Mouse (Mus musculus) MEL (cell line): ENCODE data around the gene Ube2h. TPM values are rescaled to one million over a fixed set of nuclear protein-coding genes. Genes with fewer than 3 reads are reported as not detected.

ENCODE experiments used
- DNase-seq: peaks from one replicate; pipeline ENCODE4 v3.0.0; 2011; ENCODE audit warnings: low read depth, low spot score
- H3K27ac ChIP-seq: 2 replicates; pipeline ENCODE4 v1.5.1; 2012; ENCODE audit warnings: low read depth, mild to moderate bottlenecking, control low read depth, low read length, moderate library complexity; ENCODE audit not compliant: control insufficient read depth
- H3K27me3 ChIP-seq, 2 experiments: fragments of 150-350 bp in 1 of 2; sonication (generic) in 1 of 2; 2 replicates each; pipeline ENCODE4 v1.6.1; 2012; ENCODE audit warnings: low read length in 2 of 2, mild to moderate bottlenecking in 2 of 2, improper control_type of control experiment in 1 of 2, moderate library complexity in 1 of 2; ENCODE audit not compliant: insufficient read depth in 2 of 2, control insufficient read depth in 1 of 2
- H3K36me3 ChIP-seq, 2 experiments: 2 replicates each; pipeline ENCODE4 v1.6.1; 2012 to 2014; ENCODE audit warnings: low read length in 2 of 2, improper control_type of control experiment in 1 of 2, inconsistent platforms in 1 of 2, mild to moderate bottlenecking in 1 of 2; ENCODE audit not compliant: insufficient read depth in 2 of 2, control insufficient read depth in 1 of 2
- H3K4me1 ChIP-seq, 2 experiments: fragments of 150-350 bp in 1 of 2; sonication (generic) in 1 of 2; 2 replicates each; pipeline ENCODE4 v1.6.1; 2012; ENCODE audit warnings: low read length in 2 of 2, improper control_type of control experiment in 1 of 2, mild to moderate bottlenecking in 1 of 2; ENCODE audit not compliant: insufficient read depth in 2 of 2, control insufficient read depth in 1 of 2
- H3K4me3 ChIP-seq, 2 experiments: fragments of 150-350 bp in 1 of 2; sonication (generic) in 1 of 2; 2 replicates each; pipeline ENCODE4 v1.5.1; 2012; ENCODE audit warnings: low read depth in 2 of 2, low read length in 2 of 2, mild to moderate bottlenecking in 2 of 2, moderate library complexity in 2 of 2, control low read depth in 1 of 2, improper control_type of control experiment in 1 of 2; ENCODE audit not compliant: control insufficient read depth in 1 of 2, insufficient read depth in 1 of 2
- H3K79me2 ChIP-seq: 2 replicates; pipeline ENCODE4 v1.6.1; 2012; ENCODE audit warnings: mild to moderate bottlenecking, low read length, moderate library complexity; ENCODE audit not compliant: control insufficient read depth, poor library complexity, insufficient read depth
- H3K9ac ChIP-seq: 2 replicates; pipeline ENCODE4 v1.6.1; 2012; ENCODE audit warnings: low read depth, mild to moderate bottlenecking, control low read depth, low read length, moderate library complexity; ENCODE audit not compliant: control insufficient read depth, poor library complexity, severe bottlenecking
- H3K9me3 ChIP-seq: fragments of 150-350 bp; sonication (generic); replicated peaks from 2 replicates; pipeline ENCODE4 v1.6.1; 2012; ENCODE audit warnings: mild to moderate bottlenecking, low read length, improper control_type of control experiment, moderate library complexity; ENCODE audit not compliant: insufficient read depth
- CHD1 ChIP-seq: IDR thresholded peaks from 2 replicates; pipeline ENCODE4 v1.6.1; 2012; ENCODE audit warnings: low read depth, mild to moderate bottlenecking, inconsistent platforms, low read length, improper control_type of control experiment
- CHD2 ChIP-seq: IDR thresholded peaks from 2 replicates; pipeline ENCODE4 v1.6.1; 2011; ENCODE audit warnings: low read length, improper control_type of control experiment
- CTCF ChIP-seq, 3 experiments: IDR thresholded peaks in 2 of 3; conservative IDR thresholded peaks in 1 of 3; 2 replicates each; pipeline ENCODE4 v1.5.1; 2011 to 2012; ENCODE audit warnings: low read length in 3 of 3, low read depth in 2 of 3, mild to moderate bottlenecking in 2 of 3, improper control_type of control experiment in 1 of 3, inconsistent platforms in 1 of 3, mixed read lengths in 1 of 3, moderate library complexity in 1 of 3; ENCODE audit not compliant: control insufficient read depth in 1 of 3, insufficient read depth in 1 of 3, poor library complexity in 1 of 3, severe bottlenecking in 1 of 3
- E2F4 ChIP-seq: IDR thresholded peaks from 2 replicates; pipeline ENCODE4 v1.6.1; 2011; ENCODE audit warnings: low read depth, low read length, improper control_type of control experiment, borderline replicate concordance
- ELF1 ChIP-seq: IDR thresholded peaks from 2 replicates; pipeline ENCODE4 v1.6.1; 2014; ENCODE audit warnings: low read depth, mild to moderate bottlenecking, inconsistent platforms, low read length, improper control_type of control experiment, moderate library complexity
- ETS1 ChIP-seq: IDR thresholded peaks from 2 replicates; pipeline ENCODE4 v1.6.1; 2012; ENCODE audit warnings: low read depth, mild to moderate bottlenecking, inconsistent platforms, low read length, improper control_type of control experiment, moderate library complexity
- GABPA ChIP-seq: IDR thresholded peaks from 2 replicates; pipeline ENCODE4 v1.6.1; 2012; ENCODE audit warnings: low read depth, mild to moderate bottlenecking, inconsistent platforms, low read length, improper control_type of control experiment, moderate library complexity
- MAFK ChIP-seq: IDR thresholded peaks from 2 replicates; pipeline ENCODE4 v1.6.1; 2011; ENCODE audit warnings: low read depth, mild to moderate bottlenecking, low read length, improper control_type of control experiment, borderline replicate concordance
- MAX ChIP-seq: IDR thresholded peaks from 2 replicates; pipeline ENCODE4 v1.6.1; 2011; ENCODE audit warnings: low read length, improper control_type of control experiment
- MAZ ChIP-seq: IDR thresholded peaks from 2 replicates; pipeline ENCODE4 v1.6.1; 2012; ENCODE audit warnings: low read depth, mild to moderate bottlenecking, inconsistent platforms, low read length, improper control_type of control experiment
- POLR2AphosphoS2 ChIP-seq: IDR thresholded peaks from 2 replicates; pipeline ENCODE4 v1.6.1; 2011; ENCODE audit warnings: low read length, improper control_type of control experiment
- POLR2AphosphoS5 ChIP-seq: IDR thresholded peaks from 2 replicates; pipeline ENCODE4 v1.6.1; 2012; ENCODE audit warnings: low read depth, borderline replicate concordance, mild to moderate bottlenecking, inconsistent platforms, low read length, moderate library complexity, mixed read lengths
- SIN3A ChIP-seq: IDR thresholded peaks from 2 replicates; pipeline ENCODE4 v1.6.1; 2012; ENCODE audit warnings: low read length, improper control_type of control experiment, inconsistent platforms
- SMC3 ChIP-seq: IDR thresholded peaks from 2 replicates; pipeline ENCODE4 v1.6.1; 2011; ENCODE audit warnings: low read depth, low read length, improper control_type of control experiment
- USF2 ChIP-seq, 2 experiments: IDR thresholded peaks; 2 replicates each; pipeline ENCODE4 v1.6.1; 2011 to 2012; ENCODE audit warnings: improper control_type of control experiment in 2 of 2, low read length in 2 of 2, borderline replicate concordance in 1 of 2, inconsistent platforms in 1 of 2, low read depth in 1 of 2, mild to moderate bottlenecking in 1 of 2; ENCODE audit not compliant: insufficient read depth in 1 of 2
- ZC3H11A ChIP-seq: IDR thresholded peaks from 2 replicates; pipeline ENCODE4 v1.6.1; 2012; ENCODE audit warnings: low read depth, mild to moderate bottlenecking, inconsistent platforms, low read length, improper control_type of control experiment
- polyA plus RNA-seq, 2 experiments: library from polyadenylated mRNA; stranded (reverse) in 1 of 2; unstranded in 1 of 2; fragments of >175 nt in 1 of 2; fragments of >200 nt in 1 of 2; gene quantifications; 2 replicates each; pipeline versions ENCODE4 v1.2.1 to v1.2.4; 2012; ENCODE audit warnings: low replicate concordance in 2 of 2, low read depth in 1 of 2; ENCODE audit not compliant: insufficient read length in 2 of 2, insufficient read depth in 1 of 2, missing spikeins in 1 of 2
- total RNA-seq: library from RNA; depleted of rRNA; stranded (reverse); fragments of 300-350 nt; gene quantifications from 2 replicates; pipeline ENCODE4 v1.2.3, GENCODE M21; 2012

Ube2h gene
- total and polyA plus RNA-seq, 3 experiments = 4.2 to 7.4 TPM; not detected in 1

- H3K27me3 ChIP-seq = no peaks in the 10 kb centered on the region
- peaks cover 0 to 4% of the 10 kb centered on the region in 2 experiments; a peak in 3 of 4 replicates for H3K36me3 ChIP-seq
- H3K79me2 ChIP-seq = no peaks in the 10 kb centered on the region
- no peak for TF ChIP-seq ZC3H11A
- 0 out of 2 replicates have a peak, but pooled peaks have one; percentile 19 for TF ChIP-seq CHD1
- no peak for DNase-seq
- no peaks in the 10 kb centered on the region for H3K9me3 ChIP-seq
- H3K4me1 ChIP-seq = peaks cover 2 to 8% of the 10 kb centered on the region in 2 experiments; a peak in 1 of 4 replicates
- H3K4me3 ChIP-seq = no peak overlapping the region
- no peak overlapping the region for H3K27ac ChIP-seq
- H3K9ac ChIP-seq = no peak overlapping the region
Measured at GRCm38 (mm10) chr6:30302156-30302555, 2.2 kb downstream of the Ube2h start.

- no peak for DNase-seq
- no peak overlapping the region for H3K4me3 ChIP-seq
- H3K4me1 ChIP-seq = peaks cover 2 to 8% of the 10 kb centered on the region in 2 experiments; a peak in 1 of 4 replicates
- H3K36me3 ChIP-seq = peaks cover 0 to 3% of the 10 kb centered on the region in 2 experiments; a peak in 2 of 4 replicates
- no peak overlapping the region for H3K9ac ChIP-seq
- no peaks in the 10 kb centered on the region for H3K9me3 ChIP-seq
- no peaks in the 10 kb centered on the region for H3K79me2 ChIP-seq
- TF ChIP-seq MAFK (no peak), SMC3 (no peak), MAZ (no peak), SIN3A (no peak), POLR2AphosphoS5 (no peak), GABPA (no peak), POLR2AphosphoS2 (no peak), USF2 (IDR thresholded peaks at IDR 0.05; ENCODE audit: borderline replicate concordance in 1 of 2, insufficient read depth in 1 of 2, low read depth in 1 of 2, low read length in 2 of 2) (no peak), CHD2 (no peak), ETS1 (no peak)
- H3K27me3 ChIP-seq = no peaks in the 10 kb centered on the region
- H3K27ac ChIP-seq = no peak overlapping the region
Measured at GRCm38 (mm10) chr6:30300901-30301300, 3.4 kb downstream of the Ube2h start.

DNA sequence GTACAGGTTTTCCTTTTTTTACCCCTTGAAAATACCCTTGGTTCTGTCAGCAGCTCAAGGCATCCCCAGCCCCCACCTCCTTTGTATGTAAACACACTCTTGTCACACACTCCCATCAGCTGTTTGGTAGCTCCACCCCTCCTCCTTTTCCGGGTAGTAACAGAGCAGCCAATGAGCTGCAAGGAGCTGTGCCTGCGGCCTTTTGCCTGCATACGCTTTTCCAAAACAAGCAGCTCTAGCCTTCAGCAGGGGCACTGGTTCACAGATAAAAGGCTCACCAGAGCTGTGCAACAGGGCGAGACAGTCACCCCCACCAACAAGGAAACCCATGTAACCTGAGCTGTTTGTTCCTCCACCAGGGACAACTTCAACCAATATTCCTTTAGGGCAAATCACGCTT is 4.0 kb downstream of the Ube2h start:
- Histone ChIP-seq H3K4me1 (peaks cover 2 to 8% of the 10 kb centered on the region in 2 experiments; a peak in 1 of 4 replicates), H3K79me2 (no peaks in the 10 kb centered on the region)

More for the DNA sequence above, 4.0 kb downstream of the Ube2h start:
- Histone ChIP-seq H3K27me3 (no peaks in the 10 kb centered on the region), H3K4me3 (no peak overlapping the region)
- peak; percentile 34 for DNase-seq
- TF ChIP-seq SIN3A (peak; percentile 74), ETS1 (peak; percentile 32; the same call in 1 of the 2 replicates), ELF1 (0 out of 2 replicates have a peak, but pooled peaks have one; percentile 22), MAX (no peak), E2F4 (no peak), CTCF (IDR thresholded peaks at IDR 0.05 in 2 of 3, conservative IDR thresholded peaks at IDR 0.05 in 1 of 3; ENCODE audit: control insufficient read depth in 1 of 3, insufficient read depth in 1 of 3, low read depth in 2 of 3, low read length in 3 of 3, poor library complexity in 1 of 3, severe bottlenecking in 1 of 3) (no peak)
- TF ChIP-seq, all 39 proteins: peak for 3
- Histone ChIP-seq H3K27ac (no peak overlapping the region), H3K9ac (no peak overlapping the region), H3K36me3 (peaks cover 0 to 3% of the 10 kb centered on the region in 2 experiments; a peak in 2 of 4 replicates), H3K9me3 (no peaks in the 10 kb centered on the region)
